Mouse (Mus musculus): ENCODE measurements around the gene Ncapd2. TPM values are rescaled to one million over a fixed set of nuclear protein-coding genes. Genes with fewer than 3 reads are reported as not detected.

The Ncapd2 gene
- polyA plus RNA-seq (2015; fragmentation: Nextera tagmentation; extraction: Ambion mirVana) = 15.3 and 16.6 TPM in 2 replicates

- Histone ChIP-seq H3K9me3 (ENCODE audit: control insufficient read depth, low read length) (no peaks in the 10 kb centered on the region), H3K9ac (ENCODE audit: low read length) (peak within 1 kb of the TSS; percentile 73), H3K4me1 (replicated peaks; ENCODE audit: control insufficient read depth, insufficient read depth) (0 out of 2 replicates have a peak, but pooled peaks cover 3% of the 10 kb centered on the region), H3K36me3 (ENCODE audit: control insufficient read depth, insufficient read depth, low read length) (peaks cover 6% of the 10 kb centered on the region; the same call in 1 of the 2 replicates), H3K27me3 (ENCODE audit: control insufficient read depth, insufficient read depth, low read length) (no peaks in the 10 kb centered on the region), H3K4me3 (ENCODE audit: low read depth, low read length) (peak within 1 kb of the TSS; percentile 65), H3K27ac (replicated peaks) (peak within 1 kb of the TSS; percentile 97), H3K4me2 (replicated peaks; ENCODE audit: low read depth) (peak within 1 kb of the TSS; percentile 77)
- under 1% methylated on average over 53 of the region's 54 CpGs for WGBS
- ATAC-seq (ENCODE audit: low FRiP score, low TSS enrichment) (peak; percentile 97), DNase-seq (ENCODE audit: low spot score) (peak; percentile 98)
- TF ChIP-seq CTCF (IDR thresholded peaks at IDR 0.05; ENCODE audit: low read depth) = peak; percentile 57
- no peak for TF ChIP-seq EP300 (optimal IDR thresholded peaks at IDR 0.05)
These were observed at the start of gene Ncapd2, which contains the start of gene Mrpl51 for GRCm38 (mm10) chr6:125191332-125192015. Gene Ncapd2, minus strand, starts transcription at chr6:125191701. Gene Mrpl51, plus strand, starts transcription at chr6:125191801.

- no peak for DNase-seq (ENCODE audit: low spot score)
- Histone ChIP-seq H3K9me3 (ENCODE audit: control insufficient read depth, low read length) (no peaks in the 10 kb centered on the region), H3K4me2 (replicated peaks; ENCODE audit: low read depth) (no peak overlapping the region), H3K27ac (replicated peaks) (no peak overlapping the region), H3K9ac (ENCODE audit: low read length) (no peak overlapping the region), H3K4me1 (replicated peaks; ENCODE audit: control insufficient read depth, insufficient read depth) (no peaks in the 10 kb centered on the region), H3K4me3 (ENCODE audit: low read depth, low read length) (no peak overlapping the region), H3K36me3 (ENCODE audit: control insufficient read depth, insufficient read depth, low read length) (no peaks in the 10 kb centered on the region), H3K27me3 (ENCODE audit: control insufficient read depth, insufficient read depth, low read length) (no peaks in the 10 kb centered on the region)
- TF ChIP-seq EP300 (optimal IDR thresholded peaks at IDR 0.05) = no peak
- TF ChIP-seq CTCF (IDR thresholded peaks at IDR 0.05; ENCODE audit: low read depth) = no peak
- no peak for ATAC-seq (ENCODE audit: low FRiP score, low TSS enrichment)
- 76% methylated on average over 5 of the region's 5 CpGs for WGBS
These were observed 49.1 kb upstream of the Ncapd2 start for GRCm38 (mm10) chr6:125240617-125241016.

GRCm38 (mm10) chr6:125239547-125239946, 48.0 kb upstream of the Ncapd2 start:
- DNase-seq (ENCODE audit: low spot score) (no peak), ATAC-seq (ENCODE audit: low FRiP score, low TSS enrichment) (no peak)
- Histone ChIP-seq H3K4me2 (replicated peaks; ENCODE audit: low read depth) (no peak overlapping the region), H3K27me3 (ENCODE audit: control insufficient read depth, insufficient read depth, low read length) (no peaks in the 10 kb centered on the region), H3K36me3 (ENCODE audit: control insufficient read depth, insufficient read depth, low read length) (no peaks in the 10 kb centered on the region), H3K27ac (replicated peaks) (no peak overlapping the region), H3K4me1 (replicated peaks; ENCODE audit: control insufficient read depth, insufficient read depth) (no peaks in the 10 kb centered on the region), H3K4me3 (ENCODE audit: low read depth, low read length) (no peak overlapping the region), H3K9me3 (ENCODE audit: control insufficient read depth, low read length) (no peaks in the 10 kb centered on the region), H3K9ac (ENCODE audit: low read length) (no peak overlapping the region)
- 95% methylated on average over 5 of the region's 5 CpGs for WGBS
- TF ChIP-seq EP300 (optimal IDR thresholded peaks at IDR 0.05) = no peak
- no peak for TF ChIP-seq CTCF (IDR thresholded peaks at IDR 0.05; ENCODE audit: low read depth)

GRCm38 (mm10) chr6:125238396-125238795, 46.9 kb upstream of the Ncapd2 start:
- H3K4me1 ChIP-seq (replicated peaks; ENCODE audit: control insufficient read depth, insufficient read depth) = no peaks in the 10 kb centered on the region
- DNase-seq (ENCODE audit: low spot score) (no peak), ATAC-seq (ENCODE audit: low FRiP score, low TSS enrichment) (no peak)
- H3K27me3 ChIP-seq (ENCODE audit: control insufficient read depth, insufficient read depth, low read length) = no peaks in the 10 kb centered on the region
- H3K4me2 ChIP-seq (replicated peaks; ENCODE audit: low read depth) = no peak overlapping the region
- H3K9me3 ChIP-seq (ENCODE audit: control insufficient read depth, low read length) = no peaks in the 10 kb centered on the region
- no peak for TF ChIP-seq EP300 (optimal IDR thresholded peaks at IDR 0.05)
- TF ChIP-seq CTCF (IDR thresholded peaks at IDR 0.05; ENCODE audit: low read depth) = no peak
- H3K9ac ChIP-seq (ENCODE audit: low read length) = no peak overlapping the region
- no peak overlapping the region for H3K27ac ChIP-seq (replicated peaks)
- H3K36me3 ChIP-seq (ENCODE audit: control insufficient read depth, insufficient read depth, low read length) = no peaks in the 10 kb centered on the region
- WGBS = 56% methylated on average over 6 of the region's 6 CpGs
- H3K4me3 ChIP-seq (ENCODE audit: low read depth, low read length) = no peak overlapping the region

GRCm38 (mm10) chr6:125237421-125237820, 45.9 kb upstream of the Ncapd2 start:
- no peak for ATAC-seq (ENCODE audit: low FRiP score, low TSS enrichment)
- no peak for DNase-seq (ENCODE audit: low spot score)
- no peaks in the 10 kb centered on the region for H3K27me3 ChIP-seq (ENCODE audit: control insufficient read depth, insufficient read depth, low read length)
- H3K27ac ChIP-seq (replicated peaks) = no peak overlapping the region
- TF ChIP-seq EP300 (optimal IDR thresholded peaks at IDR 0.05) (no peak), CTCF (IDR thresholded peaks at IDR 0.05; ENCODE audit: low read depth) (no peak)
- H3K4me1 ChIP-seq (replicated peaks; ENCODE audit: control insufficient read depth, insufficient read depth) = no peaks in the 10 kb centered on the region
- H3K9ac ChIP-seq (ENCODE audit: low read length) = no peak overlapping the region
- H3K4me3 ChIP-seq (ENCODE audit: low read depth, low read length) = no peak overlapping the region
- 81% methylated on average over 4 of the region's 4 CpGs for WGBS
- H3K9me3 ChIP-seq (ENCODE audit: control insufficient read depth, low read length) = no peaks in the 10 kb centered on the region
- no peak overlapping the region for H3K4me2 ChIP-seq (replicated peaks; ENCODE audit: low read depth)
- no peaks in the 10 kb centered on the region for H3K36me3 ChIP-seq (ENCODE audit: control insufficient read depth, insufficient read depth, low read length)

- no peak for TF ChIP-seq CTCF (IDR thresholded peaks at IDR 0.05; ENCODE audit: low read depth)
- TF ChIP-seq EP300 (optimal IDR thresholded peaks at IDR 0.05) = no peak
- Histone ChIP-seq H3K4me3 (ENCODE audit: low read depth, low read length) (no peak within 1 kb of the TSS), H3K4me1 (replicated peaks; ENCODE audit: control insufficient read depth, insufficient read depth) (no peaks in the 10 kb centered on the region), H3K36me3 (ENCODE audit: control insufficient read depth, insufficient read depth, low read length) (no peaks in the 10 kb centered on the region), H3K4me2 (replicated peaks; ENCODE audit: low read depth) (no peak within 1 kb of the TSS), H3K9me3 (ENCODE audit: control insufficient read depth, low read length) (no peaks in the 10 kb centered on the region), H3K27me3 (ENCODE audit: control insufficient read depth, insufficient read depth, low read length) (no peaks in the 10 kb centered on the region), H3K9ac (ENCODE audit: low read length) (no peak within 1 kb of the TSS), H3K27ac (replicated peaks) (no peak within 1 kb of the TSS)
- no peak for ATAC-seq (ENCODE audit: low FRiP score, low TSS enrichment)
- DNase-seq (ENCODE audit: low spot score) = no peak
- WGBS = 53% methylated on average over 6 of the region's 6 CpGs
These were observed 45.3 kb upstream of the Ncapd2 start, which contains the start of gene Cd27 for GRCm38 (mm10) chr6:125236782-125237181. Gene Cd27, minus strand, starts transcription at chr6:125237010.
